Mouse (Mus musculus) heart, embryonic 16.5 days (tissue): Measurements from ENCODE around the gene Cit. TPM values are rescaled to one million over a fixed set of nuclear protein-coding genes. Genes with fewer than 3 reads are reported as not detected.
A peak's percentile ranks its signal among the peaks of the same experiment; 100 is the strongest.
"Not testable (repeated sequence)": the region's sequence is repeated elsewhere in the genome, so short reads cannot be mapped to it uniquely, and the experiment has no call there.

Experiments used
- ATAC-seq: fragments of 200-750 bp; cut with Nextera tagmentation; replicated peaks from 2 replicates; pipeline ENCODE4 v1.8.0; 2017; ENCODE audit warnings: moderate number of reproducible peaks; ENCODE audit not compliant: insufficient read depth, low FRiP score; ENCODE audit errors: extremely low read depth
- H3K27ac ChIP-seq: fragments of 300-500 bp; sonication (generic); 2 replicates; pipeline ENCODE4 v1.5.1; 2014; ENCODE audit warnings: mild to moderate bottlenecking, low read length, control low read depth, moderate library complexity
- H3K27me3 ChIP-seq: fragments of 300-500 bp; sonication (generic); 2 replicates; pipeline ENCODE4 v1.6.1; 2014; ENCODE audit warnings: low read length, mixed read lengths; ENCODE audit not compliant: control insufficient read depth, insufficient read depth
- H3K36me3 ChIP-seq: fragments of 300-500 bp; sonication (generic); 2 replicates; pipeline ENCODE4 v1.6.1; 2014; ENCODE audit not compliant: control insufficient read depth, insufficient read depth
- H3K4me1 ChIP-seq: fragments of 300-500 bp; sonication (generic); 2 replicates; pipeline ENCODE4 v1.6.1; 2014; ENCODE audit warnings: low read length, mixed read lengths; ENCODE audit not compliant: control insufficient read depth, insufficient read depth
- H3K4me2 ChIP-seq: fragments of 300-500 bp; sonication (generic); 2 replicates; pipeline ENCODE4 v1.6.1; 2014; ENCODE audit warnings: low read depth, mild to moderate bottlenecking, control low read depth, low read length
- H3K4me3 ChIP-seq: fragments of 300-500 bp; sonication (generic); 2 replicates; pipeline ENCODE4 v1.5.1; 2014; ENCODE audit warnings: mild to moderate bottlenecking, control low read depth, low read length
- H3K9ac ChIP-seq: fragments of 300-500 bp; sonication (generic); 2 replicates; pipeline ENCODE4 v1.6.1; 2014; ENCODE audit warnings: low read length, control low read depth
- H3K9me3 ChIP-seq: fragments of 300-500 bp; sonication (generic); replicated peaks from 2 replicates; pipeline ENCODE4 v1.6.1; 2016; ENCODE audit warnings: low read length; ENCODE audit not compliant: control insufficient read depth
- WGBS: fragments of 180-500 bp; shearing (Covaris S2); extraction: QIAGEN DNeasy Blood & Tissue Kit; methylation state at CpG from one replicate; pipeline ENCODE4 v1.1.7; 2014; 5-methylcytosine and 5-hydroxymethylcytosine counted together
- polyA plus RNA-seq: library from polyadenylated mRNA; unstranded; fragments of >200 nt; fragmentation: Nextera tagmentation; extraction: Ambion mirVana; gene quantifications from 2 replicates; pipeline ENCODE4 v1.2.1, GENCODE M21; 2015

Cit gene
- polyA plus RNA-seq, 1 experiment from 2014 or later = 21.7 TPM

GRCm38 (mm10) chr5:115832754-115833153 lies 12.3 kb upstream of the Cit start:
- H3K36me3 ChIP-seq = no peaks in the 10 kb centered on the region
- ATAC-seq = no peak
- no peak overlapping the region for H3K4me2 ChIP-seq
- no peaks in the 10 kb centered on the region for H3K27me3 ChIP-seq
- H3K9me3 ChIP-seq = peaks cover 3% of the 10 kb centered on the region
- no peak overlapping the region for H3K4me3 ChIP-seq
- H3K9ac ChIP-seq = no peak overlapping the region
- H3K27ac ChIP-seq = no peak overlapping the region
- no peaks in the 10 kb centered on the region for H3K4me1 ChIP-seq
- WGBS = 93% methylated on average over 2 of the region's 2 CpGs

DNA sequence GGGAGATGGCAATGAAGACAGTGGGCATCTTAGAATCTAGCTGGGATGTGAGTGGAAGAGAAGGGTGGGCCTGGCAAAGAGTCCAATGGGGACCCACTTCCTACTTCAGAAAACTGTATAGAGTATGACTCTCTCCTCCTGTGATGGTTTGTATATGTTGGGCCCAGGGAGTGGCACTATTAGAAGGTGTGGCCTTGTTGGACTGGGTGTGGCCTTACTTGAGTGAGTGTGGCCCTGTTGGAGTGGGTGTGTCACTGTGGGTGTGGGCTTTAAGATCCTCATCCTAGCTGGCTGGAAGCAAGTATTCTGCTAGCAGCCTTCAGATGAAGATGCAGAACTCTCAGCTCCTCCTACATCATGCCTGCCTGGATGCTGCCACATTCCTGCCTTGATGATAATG lies 11.3 kb upstream of the Cit start:
- H3K4me3 ChIP-seq, H3K27ac ChIP-seq, H3K36me3 ChIP-seq, H3K27me3 ChIP-seq, H3K4me2 ChIP-seq, H3K4me1 ChIP-seq, H3K9me3 ChIP-seq, H3K9ac ChIP-seq, ATAC-seq: not testable (repeated sequence)

DNA sequence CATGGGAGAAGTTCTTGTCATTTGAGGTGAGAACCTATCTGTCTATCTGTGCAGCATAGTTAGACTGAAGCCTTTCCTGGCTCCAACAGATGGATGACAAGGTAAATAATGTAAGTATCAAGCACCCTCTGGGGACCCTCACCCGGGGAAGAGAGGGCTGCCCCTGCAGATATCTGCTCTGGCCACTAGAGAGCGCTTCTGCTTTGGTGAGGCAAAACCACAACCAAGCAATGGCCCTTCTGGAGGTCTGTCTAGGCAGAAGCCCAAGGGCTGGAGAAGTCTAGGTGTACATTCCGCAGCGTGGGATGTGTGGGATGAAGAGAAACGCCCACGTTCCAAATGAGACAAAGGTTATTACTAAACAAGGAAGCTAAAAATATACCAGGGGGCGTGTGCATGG lies 9.8 kb upstream of the Cit start:
- H3K9me3 ChIP-seq = peaks cover 3% of the 10 kb centered on the region
- no peaks in the 10 kb centered on the region for H3K36me3 ChIP-seq
- no peak for ATAC-seq
- H3K4me1 ChIP-seq = no peaks in the 10 kb centered on the region
- H3K27me3 ChIP-seq = no peaks in the 10 kb centered on the region
- no peak overlapping the region for H3K4me2 ChIP-seq
- 47% methylated on average over 7 of the region's 7 CpGs for WGBS
- no peak overlapping the region for H3K4me3 ChIP-seq
- no peak overlapping the region for H3K9ac ChIP-seq
- no peak overlapping the region for H3K27ac ChIP-seq

GRCm38 (mm10) chr5:115838059-115838458 lies 7.0 kb upstream of the Cit start:
- Histone ChIP-seq H3K27ac (no peak overlapping the region), H3K4me2 (no peak overlapping the region), H3K9me3 (no peaks in the 10 kb centered on the region; the same call in none of the 2 replicates), H3K4me3 (no peak overlapping the region), H3K4me1 (no peaks in the 10 kb centered on the region), H3K36me3 (no peaks in the 10 kb centered on the region), H3K9ac (no peak overlapping the region), H3K27me3 (no peaks in the 10 kb centered on the region)
- WGBS = 52% methylated on average over 6 of the region's 6 CpGs
- no peak for ATAC-seq

DNA sequence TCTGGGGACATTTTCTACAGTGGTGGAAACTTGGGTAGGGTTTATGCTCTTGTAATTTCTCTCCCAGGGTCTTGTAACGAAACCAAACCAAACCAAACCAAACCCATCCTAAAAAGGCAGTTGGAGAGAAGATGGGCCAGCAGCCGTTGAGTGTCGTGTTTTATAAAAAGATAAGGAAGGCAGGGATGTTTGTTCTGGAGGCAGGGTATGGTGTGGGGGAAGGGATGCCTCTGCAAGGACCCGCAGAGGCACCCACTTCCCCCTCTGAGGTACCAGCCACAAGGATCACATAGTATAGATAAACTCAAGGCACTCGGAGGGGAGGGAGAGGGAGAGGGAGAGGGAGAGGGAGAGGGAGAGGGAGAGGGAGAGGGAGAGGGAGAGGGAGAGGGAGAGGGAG lies 4.6 kb upstream of the Cit start:
- Histone ChIP-seq H3K4me1 (peaks cover 5% of the 10 kb centered on the region; the same call in 1 of the 2 replicates), H3K27ac (no peak overlapping the region), H3K4me2 (no peak overlapping the region), H3K36me3 (no peaks in the 10 kb centered on the region), H3K9me3 (no peaks in the 10 kb centered on the region; the same call in 1 of the 2 replicates), H3K9ac (no peak overlapping the region), H3K27me3 (no peaks in the 10 kb centered on the region), H3K4me3 (no peak overlapping the region)
- 34% methylated on average over 5 of the region's 5 CpGs for WGBS
- no peak for ATAC-seq

- H3K4me2 ChIP-seq = no peak overlapping the region
- no peak overlapping the region for H3K9ac ChIP-seq
- ATAC-seq = no peak
- WGBS = 72% methylated on average over 12 of the region's 12 CpGs
- H3K27ac ChIP-seq = no peak overlapping the region
- H3K9me3 ChIP-seq = no peaks in the 10 kb centered on the region; the same call in 1 of the 2 replicates
- no peaks in the 10 kb centered on the region for H3K36me3 ChIP-seq
- no peak overlapping the region for H3K4me3 ChIP-seq
- H3K27me3 ChIP-seq = no peaks in the 10 kb centered on the region
- peaks cover 10% of the 10 kb centered on the region; the same call in 1 of the 2 replicates for H3K4me1 ChIP-seq
Observed at GRCm38 (mm10) chr5:115840946-115841775, 3.9 kb upstream of the Cit start.

DNA sequence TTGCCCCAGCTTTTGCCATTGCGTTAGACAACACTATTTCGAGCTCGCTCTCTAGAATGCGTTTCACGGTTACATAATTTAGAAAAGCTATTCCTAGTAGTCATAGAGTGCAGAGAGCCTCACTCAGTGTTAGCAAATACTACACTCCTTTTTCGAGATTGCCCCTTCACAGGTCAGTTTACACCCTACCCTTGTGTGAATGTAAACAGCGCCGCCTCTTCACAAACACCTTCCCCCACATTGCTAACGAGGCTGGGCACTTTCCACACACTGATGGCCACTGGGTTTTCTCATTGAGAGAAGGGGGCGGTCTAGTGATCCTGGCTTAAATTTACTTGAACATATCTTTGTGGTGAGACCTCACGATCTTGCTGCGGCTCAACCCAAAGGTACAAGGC lies 711 bp upstream of the Cit start:
- peak overlapping the region; percentile 56 for H3K27ac ChIP-seq
- H3K9me3 ChIP-seq = no peaks in the 10 kb centered on the region; the same call in 1 of the 2 replicates
- H3K4me2 ChIP-seq = peak overlapping the region; percentile 91
- H3K27me3 ChIP-seq = no peaks in the 10 kb centered on the region
- no peak for ATAC-seq
- H3K36me3 ChIP-seq = 0 out of 2 replicates have a peak, but pooled peaks cover 2% of the 10 kb centered on the region
- peak overlapping the region; percentile 78 for H3K4me3 ChIP-seq
- H3K9ac ChIP-seq = peak overlapping the region; percentile 75
- peaks cover 13% of the 10 kb centered on the region; the same call in 1 of the 2 replicates for H3K4me1 ChIP-seq
- under 1% methylated on average over 12 of the region's 12 CpGs for WGBS

DNA sequence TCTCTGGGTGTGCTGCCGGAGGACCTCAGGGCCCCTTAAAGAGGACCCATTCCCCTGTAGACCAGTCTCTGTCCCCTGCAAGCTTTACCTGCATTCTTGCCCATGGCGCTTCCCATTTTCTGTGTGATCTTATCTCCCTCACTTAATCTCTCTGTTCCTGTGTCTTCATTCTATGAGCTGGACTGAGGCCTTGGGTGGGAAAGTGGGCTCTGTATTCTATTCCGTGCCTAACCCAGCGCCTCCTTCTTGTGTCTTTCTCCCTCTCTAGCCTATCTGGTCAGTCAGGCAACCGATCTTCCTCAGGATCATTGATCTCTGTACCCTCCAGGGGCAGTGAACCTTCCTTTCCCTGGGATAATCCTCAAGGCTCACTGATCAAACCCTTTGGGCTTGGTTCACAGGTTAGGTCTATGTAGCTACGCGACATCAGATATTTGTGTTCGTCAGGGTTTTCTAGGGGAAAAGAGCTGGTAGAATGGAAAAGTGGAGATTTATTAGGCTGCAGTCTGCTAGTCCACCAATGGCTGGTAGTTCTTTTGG lies 627 bp downstream of the Cit start:
- no peak for ATAC-seq
- Histone ChIP-seq H3K36me3 (peaks cover 3% of the 10 kb centered on the region), H3K27me3 (no peaks in the 10 kb centered on the region), H3K27ac (no peak overlapping the region), H3K9me3 (no peaks in the 10 kb centered on the region; the same call in 1 of the 2 replicates), H3K4me2 (peak overlapping the region; percentile 91), H3K4me3 (peak overlapping the region; percentile 78), H3K9ac (peak overlapping the region; percentile 82), H3K4me1 (peaks cover 13% of the 10 kb centered on the region; the same call in 1 of the 2 replicates)
- 29% methylated on average over 8 of the region's 8 CpGs for WGBS

- no peak overlapping the region for H3K4me3 ChIP-seq
- no peaks in the 10 kb centered on the region for H3K9me3 ChIP-seq
- peaks cover 13% of the 10 kb centered on the region for H3K36me3 ChIP-seq
- WGBS = 80% methylated on average over 8 of the region's 8 CpGs
- no peak overlapping the region for H3K9ac ChIP-seq
- no peaks in the 10 kb centered on the region for H3K27me3 ChIP-seq
- no peak for ATAC-seq
- peaks cover 13% of the 10 kb centered on the region; the same call in 1 of the 2 replicates for H3K4me1 ChIP-seq
- no peak overlapping the region for H3K27ac ChIP-seq
- H3K4me2 ChIP-seq = no peak overlapping the region
Observed at GRCm38 (mm10) chr5:115847166-115847565, 2.1 kb downstream of the Cit start.
